Mouse (Mus musculus): ENCODE measurements around the gene Mrtfa.

DNA sequence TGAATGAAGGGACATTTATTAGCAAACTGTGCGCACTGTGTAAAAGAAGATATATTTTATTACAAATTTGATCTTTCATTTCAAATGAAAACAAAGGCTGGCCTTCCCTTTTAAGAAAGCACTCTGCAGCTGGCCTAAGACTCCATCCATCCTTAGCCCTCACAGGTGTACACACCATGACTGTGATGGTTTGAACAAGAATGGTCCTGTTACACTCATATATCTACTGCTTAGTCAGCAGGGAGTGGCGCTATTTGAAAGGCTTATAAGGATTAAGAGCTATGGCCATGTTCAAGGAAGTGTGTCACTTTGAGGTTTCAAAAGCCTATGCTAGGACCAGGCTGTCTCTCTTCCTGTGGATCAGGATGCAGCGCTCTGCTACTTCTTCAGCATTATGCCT lies 122.8 kb downstream of the Mrtfa start:
- no peak for TF ChIP-seq CTCF (IDR thresholded peaks at IDR 0.05; ENCODE audit: borderline replicate concordance, extremely low read depth, insufficient read depth, insufficient read length)
- no peak for TF ChIP-seq POLR2A (IDR thresholded peaks at IDR 0.05; ENCODE audit: borderline replicate concordance, extremely low read depth, insufficient read depth, insufficient read length, poor library complexity, severe bottlenecking)
